Mouse (Mus musculus): Measurements from ENCODE around the gene Dusp1.

Gene Dusp1

DNA sequence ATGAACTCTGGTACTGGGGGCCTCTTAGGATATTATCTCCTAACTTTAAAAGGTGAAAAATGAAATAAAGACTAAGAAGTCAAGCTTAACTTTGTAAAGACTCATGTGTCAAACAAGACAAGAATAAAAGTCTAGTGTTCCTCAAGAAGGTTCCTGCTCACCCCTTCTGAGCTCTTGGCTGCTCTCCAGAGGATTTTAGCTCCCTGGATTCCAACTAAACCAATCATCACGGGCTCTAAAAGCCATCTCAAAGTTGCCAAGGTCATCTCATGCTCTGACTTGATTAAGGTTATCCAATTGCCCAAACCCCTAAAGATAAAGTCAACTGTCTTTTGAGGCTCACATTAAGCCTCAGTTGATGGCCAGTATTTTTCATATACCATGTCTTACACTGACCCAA is 63.3 kb downstream of the Dusp1 start:
- DNase-seq, result no peak

DNA sequence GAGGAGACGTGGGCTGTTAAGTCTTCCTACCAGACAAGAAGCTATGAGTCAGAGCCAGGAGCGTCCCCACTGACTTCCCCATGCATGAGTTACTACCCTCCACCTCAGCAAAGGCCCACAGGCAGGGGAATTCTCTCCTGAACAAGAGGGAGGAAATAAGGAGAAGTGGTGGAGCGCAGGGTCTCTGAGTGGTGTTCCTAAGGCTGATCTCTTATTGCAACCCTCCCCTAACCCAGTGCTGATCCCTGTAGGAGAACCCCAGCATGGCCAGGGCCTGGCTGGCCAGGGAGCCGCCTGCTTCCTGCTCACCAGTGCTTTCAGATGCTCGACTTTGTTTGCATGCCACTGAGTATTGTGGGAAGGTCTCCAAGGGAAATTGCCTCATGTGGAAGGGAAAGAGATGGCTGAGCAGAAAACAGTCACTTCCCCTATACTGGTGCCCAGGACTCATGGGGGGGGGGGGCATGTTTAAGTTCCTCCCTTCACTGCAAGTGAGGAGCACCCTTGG is 64.5 kb downstream of the Dusp1 start:
- peak; percentile 46 to 66 for DNase-seq

DNA sequence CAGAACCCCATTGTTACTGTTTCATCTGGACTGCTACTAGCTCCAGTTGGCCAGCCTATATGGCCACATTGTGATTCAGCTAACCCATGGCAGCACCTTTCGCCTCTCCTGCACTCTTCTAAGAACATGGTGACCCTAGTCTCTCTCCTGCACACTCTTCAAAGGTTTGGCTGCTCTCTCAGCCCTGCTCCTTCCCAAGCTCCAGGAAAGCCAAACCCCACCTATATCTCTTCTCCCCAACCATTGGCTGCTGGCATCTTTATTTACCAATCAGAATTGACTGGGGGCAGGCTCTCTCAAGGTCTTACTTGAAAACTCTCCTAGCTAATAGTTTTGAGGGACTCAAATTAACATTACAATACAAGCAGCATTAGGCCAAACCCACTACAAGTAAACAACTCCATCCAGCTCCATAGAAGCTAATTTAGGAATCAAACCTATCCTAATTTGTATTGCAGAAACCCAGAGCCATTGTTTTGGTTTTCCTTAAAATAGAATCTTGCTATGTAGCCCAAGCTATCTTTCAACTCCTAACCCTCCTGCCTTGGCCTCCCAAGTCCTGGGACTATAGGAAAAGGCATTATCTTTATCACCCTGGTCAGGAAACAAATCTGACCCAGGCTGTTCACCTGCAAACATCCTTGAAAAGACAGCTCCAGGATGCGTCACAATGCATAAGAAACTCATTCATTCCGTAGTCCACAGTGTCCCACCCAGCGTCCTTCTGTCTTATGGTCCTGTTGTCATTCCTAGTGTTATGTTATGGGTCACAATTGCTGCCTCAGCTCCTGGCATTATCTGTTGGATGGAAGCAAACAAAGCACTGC is 67.1 kb downstream of the Dusp1 start:
- no peak for DNase-seq

DNA sequence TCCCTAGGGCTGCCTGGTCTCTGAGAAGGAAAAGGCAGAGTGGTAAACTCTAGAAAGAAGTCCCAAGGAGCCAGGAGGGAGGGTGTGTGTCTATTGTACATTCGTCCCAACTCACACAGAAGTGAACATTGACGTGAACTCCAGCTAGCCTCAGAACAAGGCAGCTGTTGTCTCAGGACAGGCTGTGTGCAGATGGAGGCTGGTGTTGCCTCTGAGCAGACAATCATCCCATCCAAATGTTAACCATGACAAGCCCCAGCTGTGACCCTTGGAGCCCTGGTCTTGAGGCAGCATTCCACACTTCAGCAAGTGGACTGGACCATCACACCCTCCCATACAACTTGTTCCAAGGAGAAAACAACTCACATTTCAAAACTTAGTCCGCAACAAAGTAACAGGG is 69.7 kb downstream of the Dusp1 start:
- DNase-seq, result peak in 1 of 2 experiments; percentile 44

DNA sequence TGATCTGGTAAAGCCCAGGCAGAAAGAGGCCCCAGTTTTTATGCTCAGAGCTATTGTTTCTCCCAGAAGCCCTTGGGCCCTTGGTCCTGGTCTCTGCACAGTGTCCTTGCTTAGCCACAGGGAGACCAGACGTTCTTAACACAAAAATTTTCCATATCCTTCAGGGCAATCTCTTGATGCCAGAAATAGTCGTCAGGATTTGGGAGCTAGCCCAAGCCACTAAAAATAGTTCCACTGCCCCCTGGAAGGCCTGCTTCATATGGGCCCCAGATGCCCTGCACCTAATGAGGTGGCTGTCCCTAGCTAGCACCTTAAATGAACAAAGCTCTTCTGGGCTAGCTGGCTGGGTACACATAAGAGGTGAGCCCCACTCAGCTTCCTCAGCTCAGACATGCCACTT is 71.0 kb downstream of the Dusp1 start:
- DNase-seq, result peak; percentile 61 to 62

DNA sequence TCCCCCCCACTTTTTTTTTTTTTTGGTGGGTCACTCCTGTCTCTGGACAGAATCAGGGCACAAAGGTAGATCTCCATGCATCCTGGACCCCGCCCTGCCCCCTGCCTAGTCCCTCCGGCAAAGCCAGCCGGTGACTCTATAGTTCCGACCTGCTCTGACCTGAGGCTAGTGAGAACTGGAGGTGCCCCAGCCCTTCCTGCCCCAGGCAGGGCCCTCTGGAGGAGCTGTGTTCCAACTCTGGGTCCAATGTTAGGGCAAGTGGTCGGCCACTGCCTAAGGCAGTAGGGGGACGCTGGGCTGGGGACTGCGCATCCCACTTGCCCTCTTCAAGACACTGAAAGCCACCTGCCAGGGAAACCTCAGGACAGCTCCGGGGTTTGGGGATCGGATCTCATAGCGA is 71.9 kb downstream of the Dusp1 start:
- DNase-seq, result no peak

DNA sequence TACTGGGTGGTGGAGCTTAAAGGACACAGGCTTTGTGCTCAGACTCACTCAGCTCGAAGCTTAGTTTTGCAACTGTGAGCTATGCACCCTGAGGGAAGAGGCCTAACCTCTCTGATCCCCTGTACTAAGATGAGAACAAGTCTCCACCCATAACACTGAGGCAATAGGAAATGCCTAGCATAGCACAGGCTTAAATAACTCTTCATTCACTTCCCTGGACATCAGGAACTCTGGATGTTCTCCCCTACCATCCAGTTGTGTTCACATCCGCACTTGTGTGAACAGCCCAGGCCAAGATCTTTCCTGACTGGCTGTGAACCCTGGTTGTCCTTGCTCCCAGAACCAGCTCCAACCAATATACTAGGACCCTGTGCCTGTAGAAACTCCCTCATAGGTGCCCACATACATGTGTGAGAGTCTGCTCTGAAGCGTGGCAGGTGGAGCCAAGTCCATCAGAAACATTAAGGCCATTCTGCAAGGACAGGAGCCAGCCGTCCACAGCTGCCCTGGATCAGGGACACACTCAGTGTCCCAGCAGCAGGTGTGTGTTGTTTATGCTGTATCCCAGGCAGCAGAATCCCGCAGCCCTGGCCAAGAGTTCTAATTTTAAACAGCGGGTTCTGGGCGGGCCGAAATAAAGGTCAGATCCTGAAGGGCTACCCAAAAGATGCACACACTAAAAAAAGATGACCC is 73.1 kb downstream of the Dusp1 start:
- peak; percentile 31 to 55 for DNase-seq

DNA sequence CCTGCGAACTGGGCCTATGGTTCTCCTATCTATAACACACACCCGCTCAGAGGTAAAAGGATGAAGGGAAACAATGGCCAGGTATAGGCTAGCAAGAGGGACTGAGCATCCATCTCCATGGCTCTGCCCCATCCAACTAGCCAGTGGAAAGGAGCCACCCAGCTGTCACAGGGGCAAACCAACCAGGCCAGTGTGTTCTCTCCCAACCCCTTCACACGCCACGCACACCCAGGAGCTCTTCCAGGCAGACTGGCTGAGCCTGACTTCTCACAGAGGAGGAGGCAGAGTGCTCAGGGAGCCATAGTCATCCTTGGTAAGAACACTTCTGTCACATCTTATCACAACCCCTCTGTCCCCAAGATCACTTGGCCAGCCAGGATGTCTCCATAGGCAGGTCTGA is 74.0 kb downstream of the Dusp1 start:
- no peak for DNase-seq

DNA sequence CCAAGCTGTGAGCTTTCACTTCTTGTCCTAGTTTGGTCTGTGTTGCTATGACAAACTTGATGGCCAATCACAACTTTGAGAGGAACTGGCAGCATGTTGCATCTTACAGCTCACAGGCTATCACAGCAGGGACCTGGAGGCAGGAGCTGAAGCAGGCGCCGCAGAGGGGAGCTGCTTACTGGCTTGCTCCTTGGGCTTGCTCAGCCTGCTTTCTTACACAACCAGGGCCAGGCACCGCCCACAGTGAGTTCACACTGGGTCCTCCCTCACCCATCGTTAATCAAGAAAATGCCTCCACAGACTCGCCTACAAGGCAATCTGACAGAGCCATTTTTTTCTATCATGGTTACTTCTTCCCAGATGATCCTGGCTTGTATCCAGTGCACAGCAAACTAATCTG is 74.7 kb downstream of the Dusp1 start:
- peak; percentile 50 to 74 for DNase-seq

DNA sequence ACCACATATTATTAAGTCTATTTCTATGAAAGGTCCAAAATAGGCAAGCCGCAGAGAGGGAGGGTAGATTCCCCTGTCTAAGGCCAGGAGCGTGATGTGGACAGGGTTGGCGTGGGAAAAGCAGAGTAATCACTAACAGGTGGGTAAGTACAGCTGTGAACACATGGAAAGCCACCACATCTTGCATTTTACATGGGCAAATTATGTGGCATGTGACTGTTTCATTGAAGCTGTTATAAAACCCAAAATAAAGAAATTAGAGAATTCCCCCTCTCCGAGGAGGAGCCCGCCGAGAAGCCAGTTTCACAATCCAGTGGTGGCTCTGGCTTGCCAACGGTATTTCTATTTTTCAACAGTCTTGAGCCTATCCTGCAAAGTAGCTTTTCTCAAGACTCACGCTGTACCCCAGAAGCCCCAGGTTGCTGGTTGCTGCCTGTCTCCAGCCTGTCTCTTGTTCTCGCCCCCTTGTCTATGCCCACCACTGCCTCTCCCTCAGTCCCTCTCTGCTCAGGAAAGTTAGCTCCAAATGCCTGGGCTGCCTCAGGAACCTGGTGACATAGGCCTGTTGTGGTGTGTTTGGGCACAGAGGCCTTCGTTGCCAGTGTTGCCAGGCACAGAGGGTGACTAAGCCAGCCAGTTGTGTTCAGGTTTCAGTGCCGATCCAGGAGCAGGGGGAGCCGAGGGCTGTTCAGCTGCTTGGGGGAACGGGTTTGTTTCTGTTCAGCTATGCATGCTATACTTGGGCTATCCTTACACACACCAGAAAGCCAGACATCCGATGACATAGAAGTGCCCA is 77.1 kb downstream of the Dusp1 start:
- DNase-seq, result no peak

DNA sequence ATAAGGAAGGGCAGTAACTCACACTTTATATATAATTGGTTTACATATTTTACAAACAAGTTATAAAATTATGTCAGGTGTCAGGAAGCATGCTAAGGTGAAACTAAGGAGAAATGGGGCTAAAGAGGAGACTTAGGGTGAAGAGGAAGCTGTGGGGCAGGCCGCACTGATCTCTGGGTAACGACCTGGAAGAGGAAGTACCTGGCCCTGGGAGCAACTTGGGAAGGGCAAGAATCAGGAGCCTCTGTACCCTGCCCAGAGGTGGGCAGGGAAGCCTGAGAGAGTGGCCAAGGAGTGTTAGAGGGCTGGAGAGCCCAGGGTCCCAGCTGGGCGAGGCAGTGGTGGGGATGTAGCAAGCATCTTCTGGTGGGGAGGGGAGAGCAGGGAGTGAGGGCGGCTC is 81.0 kb downstream of the Dusp1 start:
- DNase-seq, result no peak

DNA sequence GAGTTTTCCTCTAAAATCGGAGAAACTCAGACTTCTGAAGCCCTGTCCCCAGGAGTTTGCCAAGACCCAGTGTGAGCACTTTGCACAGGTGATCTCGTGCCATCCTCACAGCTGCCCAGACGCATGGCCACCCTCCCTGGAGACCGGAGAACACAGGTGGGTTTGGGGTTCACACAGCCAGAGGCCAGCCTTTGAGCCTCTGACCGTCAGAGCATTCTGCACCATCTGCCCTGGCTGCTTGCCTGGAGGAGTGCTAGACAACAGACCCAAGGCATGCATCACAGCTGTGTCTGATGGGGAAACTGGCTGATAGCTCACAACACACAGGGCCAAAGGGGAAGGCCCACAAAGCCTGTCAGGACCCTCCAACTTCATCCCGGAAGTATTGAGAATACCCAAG is 82.3 kb downstream of the Dusp1 start:
- no peak for DNase-seq

DNA sequence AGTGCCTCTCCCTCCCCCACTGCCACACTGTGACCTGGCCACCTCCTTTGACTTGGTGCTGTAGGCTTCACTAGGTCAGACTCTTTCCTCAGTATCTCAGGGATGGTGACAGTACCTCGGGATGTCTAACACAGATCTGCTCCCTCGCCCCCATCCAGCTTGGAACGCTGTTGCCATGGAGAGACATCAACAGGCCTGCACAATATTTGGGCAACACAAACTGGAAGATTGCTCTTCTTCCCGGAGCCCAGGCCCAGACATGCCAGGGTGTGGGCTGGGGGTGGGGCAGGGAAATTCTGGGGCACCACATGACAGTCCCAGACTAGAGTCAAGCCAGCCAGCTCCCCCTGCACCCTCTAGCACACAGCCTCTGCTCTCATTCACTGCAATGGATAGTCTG is 83.3 kb downstream of the Dusp1 start:
- DNase-seq, result no peak

DNA sequence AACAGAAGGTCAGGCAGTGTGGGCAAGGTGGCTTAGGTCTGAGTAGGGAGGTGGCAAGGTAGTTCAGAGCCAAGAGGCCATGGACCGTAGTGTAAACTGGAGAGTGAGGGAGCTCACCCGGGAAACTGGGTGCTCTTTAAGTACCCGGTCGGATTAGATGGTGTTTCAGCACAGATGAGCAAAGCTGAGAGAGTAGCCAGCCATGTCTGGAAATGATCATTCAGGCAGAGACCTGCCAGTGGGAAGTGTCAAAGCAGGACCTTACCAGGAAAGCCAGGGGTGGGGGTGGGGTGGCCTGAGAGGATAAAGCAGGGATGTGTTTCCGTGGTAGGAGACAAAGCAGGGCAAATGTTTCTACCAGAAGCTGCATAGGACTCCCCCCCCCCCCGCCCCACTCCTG is 85.1 kb downstream of the Dusp1 start:
- DNase-seq, result no peak

DNA sequence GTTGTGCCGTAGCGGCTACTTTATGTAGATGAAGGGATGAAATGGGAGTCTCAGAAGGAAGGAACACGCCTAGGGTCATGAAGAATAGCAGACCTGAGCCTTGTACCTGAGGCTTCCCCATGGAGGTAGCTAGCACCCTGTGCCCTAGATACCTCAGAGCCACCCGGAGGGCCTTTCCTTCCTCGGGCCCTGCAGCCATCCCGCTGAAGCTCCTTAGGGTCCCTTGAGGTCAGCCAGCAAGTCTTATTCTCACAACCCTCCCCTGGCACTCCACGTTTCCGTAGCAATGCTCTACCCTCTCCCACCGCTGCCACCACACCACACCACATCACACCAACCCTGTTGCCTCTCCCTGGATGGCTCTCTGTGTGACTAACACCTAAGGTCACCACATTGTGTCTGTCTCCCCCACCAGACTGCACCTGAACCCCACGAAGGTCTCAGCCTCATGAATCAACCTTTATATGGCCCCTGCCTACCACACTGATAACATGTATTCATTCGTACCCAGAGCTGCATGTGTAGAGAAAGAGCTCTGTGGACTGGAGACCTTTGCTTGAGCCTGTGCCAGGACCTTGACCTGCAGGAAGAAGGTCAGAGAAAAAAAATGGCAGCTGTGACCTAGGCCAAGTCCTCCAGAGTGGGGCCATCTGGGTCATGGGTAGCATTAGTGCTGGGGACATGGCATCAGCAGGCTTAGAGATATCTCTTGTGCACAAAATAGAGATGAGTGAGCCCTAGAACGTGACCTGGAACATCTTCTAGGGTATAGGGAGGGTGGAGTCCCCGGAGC is 93.6 kb downstream of the Dusp1 start:
- DNase-seq, result no peak

DNA sequence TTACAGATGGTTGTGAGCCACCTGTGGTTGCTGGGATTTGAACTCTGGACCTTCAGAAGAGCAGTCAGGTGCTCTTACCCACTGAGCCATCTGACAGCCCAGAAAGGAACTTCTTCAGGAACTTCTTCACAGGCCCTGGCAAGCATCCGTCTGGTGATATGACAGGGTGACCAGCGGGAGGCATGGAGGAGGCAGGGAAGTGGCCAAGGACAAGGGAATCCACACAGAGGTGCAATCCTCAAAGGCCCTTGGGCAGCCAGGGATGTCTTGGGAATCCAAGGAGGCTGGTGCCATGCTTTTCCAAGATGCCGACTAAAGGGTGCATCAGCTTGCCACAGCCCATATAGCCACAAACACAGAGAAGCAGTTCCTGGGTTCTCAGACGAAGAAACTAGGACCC is 94.3 kb downstream of the Dusp1 start:
- DNase-seq, result no peak

DNA sequence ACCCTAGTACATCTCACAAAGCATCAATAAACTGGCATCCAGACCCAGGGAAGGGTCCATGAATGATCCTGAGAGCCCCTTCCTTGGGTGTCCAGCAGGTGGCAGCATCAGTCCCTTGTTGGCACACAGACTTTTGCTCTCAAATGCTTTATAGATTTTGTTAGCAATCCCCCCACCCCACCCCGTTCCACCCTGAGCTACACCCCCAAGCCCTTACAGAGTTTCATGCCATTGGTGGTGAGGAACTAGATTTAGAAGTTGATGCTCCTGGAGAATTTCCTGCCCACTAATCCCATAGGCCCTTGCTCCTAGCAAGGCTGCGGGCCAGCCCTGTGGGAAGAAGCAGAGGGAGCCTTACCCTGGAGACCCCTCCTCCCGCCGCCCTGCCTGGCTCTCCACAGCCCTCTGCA is 95.2 kb downstream of the Dusp1 start:
- peak; percentile 85 to 95 for DNase-seq

DNA sequence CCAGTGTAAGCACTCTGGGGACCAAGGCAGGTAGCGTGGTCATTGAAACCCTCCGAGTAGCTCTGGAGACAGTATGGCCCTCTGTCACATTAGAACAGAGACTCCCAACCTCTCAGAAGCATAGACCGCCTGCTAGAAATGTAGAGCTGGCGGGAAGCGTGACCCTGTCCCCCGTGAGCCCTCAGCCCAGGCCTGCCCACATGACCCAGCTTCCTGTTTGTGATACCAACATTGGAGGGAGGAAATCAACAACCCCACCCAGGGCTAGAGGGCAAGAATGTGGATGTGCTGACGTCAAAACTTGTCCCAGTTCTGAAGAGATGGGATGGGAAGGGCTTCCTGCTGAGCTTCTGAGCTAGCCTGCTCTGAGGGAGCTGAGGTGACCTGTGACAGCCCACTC is 97.0 kb downstream of the Dusp1 start:
- DNase-seq, result peak; percentile 79 to 92

DNA sequence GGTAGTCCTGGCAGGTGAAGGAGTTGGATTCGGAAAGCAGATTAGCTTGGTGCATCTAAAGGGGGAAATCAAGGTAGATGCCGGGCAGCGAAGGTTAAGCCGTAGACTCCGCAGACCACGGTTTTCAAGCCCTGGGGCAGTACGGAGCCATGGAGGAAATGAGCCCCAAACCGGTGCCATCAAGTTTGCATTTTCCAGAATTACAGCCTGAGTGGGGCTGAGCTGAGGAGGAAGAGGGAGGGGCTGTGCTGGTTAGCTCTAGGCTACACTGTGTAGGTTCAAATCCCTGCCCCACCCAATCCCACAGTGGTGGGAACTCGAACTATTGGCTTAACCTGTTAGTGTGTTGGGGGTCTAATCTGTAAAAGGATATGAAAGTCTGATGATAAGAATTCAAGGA is 97.4 kb downstream of the Dusp1 start:
- peak in 1 of 2 experiments; percentile 16 for DNase-seq

DNA sequence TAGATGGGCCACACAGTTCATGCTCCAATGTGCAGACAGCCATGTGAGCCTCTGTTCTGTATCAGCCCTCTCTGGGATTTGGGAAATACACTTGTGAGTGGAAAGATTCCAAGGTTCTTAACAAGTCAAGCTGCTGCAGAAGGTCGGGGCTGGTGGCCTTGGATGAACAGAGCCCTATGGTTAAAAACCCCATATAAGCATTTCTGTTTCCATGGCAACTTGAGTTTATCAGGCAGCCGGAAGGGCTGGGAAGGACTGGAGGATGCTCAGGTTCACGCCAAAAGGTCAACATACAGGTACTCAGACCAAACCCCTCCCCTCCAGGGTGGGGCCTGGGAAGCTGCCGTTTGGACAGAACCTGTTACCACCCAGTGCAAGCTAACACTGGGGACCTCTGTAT is 97.9 kb downstream of the Dusp1 start:
- DNase-seq, result no peak

DNA sequence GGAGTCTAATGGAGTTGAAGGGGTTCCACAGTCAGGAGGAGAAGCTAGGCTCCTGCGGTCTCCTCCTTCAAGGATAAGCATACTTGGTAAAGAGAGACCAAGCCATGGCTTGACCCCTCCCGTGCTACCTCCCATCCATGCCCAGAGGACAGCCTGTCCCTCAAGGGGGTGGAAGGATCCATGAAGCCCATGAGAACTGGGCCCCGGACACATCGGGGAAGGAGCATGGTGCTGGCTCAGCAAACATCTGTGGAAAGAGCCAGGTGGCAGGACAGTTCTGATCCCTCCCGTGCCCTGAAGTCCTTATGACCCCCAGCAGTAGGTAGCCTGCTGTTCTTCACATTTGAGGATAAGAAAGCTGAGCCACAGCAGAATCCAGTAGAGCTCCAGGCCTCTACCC is 98.5 kb downstream of the Dusp1 start:
- no peak for DNase-seq

DNA sequence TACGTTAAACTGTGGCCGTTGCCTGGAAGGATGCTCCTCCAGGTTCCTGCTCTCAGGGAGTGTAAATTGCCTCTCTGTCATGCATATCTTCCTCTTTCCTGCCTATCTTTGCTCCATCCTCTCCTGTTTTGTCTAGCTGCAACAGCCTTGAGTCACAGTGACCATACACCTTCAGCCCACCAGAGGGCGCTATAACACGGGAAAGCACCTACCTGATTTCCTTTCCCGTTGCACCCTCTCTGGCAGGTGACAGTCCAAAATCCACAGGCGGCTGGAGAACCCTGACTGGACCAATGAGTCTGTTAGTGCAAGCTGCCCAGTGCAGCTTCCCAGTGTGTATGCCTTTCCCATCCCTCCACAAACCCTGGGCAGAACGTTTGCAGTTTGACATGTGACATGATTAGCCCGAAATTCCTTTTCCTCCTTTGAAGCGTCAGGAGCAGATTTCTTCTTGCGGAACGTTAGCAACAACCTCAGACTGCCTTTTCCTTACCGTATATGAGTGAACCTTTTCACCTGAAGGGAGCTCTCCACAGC is 99.2 kb downstream of the Dusp1 start:
- peak; percentile 86 to 92 for DNase-seq

Measured in kidney, postnatal 25 days (tissue).